Mouse (Mus musculus) kidney, adult 2 months (tissue): ENCODE results near the gene Pgpep1. TPM values are rescaled to one million over a fixed set of nuclear protein-coding genes. Genes with fewer than 3 reads are reported as not detected.
A peak's percentile ranks its signal among the peaks of the same experiment; 100 is the strongest.

Experiments used
- DNase-seq: peaks from one replicate; pipeline ENCODE4 v3.0.0; 2021
- H3K27ac ChIP-seq: fragments of 200-500 bp; 2 replicates; pipeline ENCODE4 v1.5.1; 2012; ENCODE audit warnings: low read depth, low read length, control low read depth, inconsistent platforms; ENCODE audit not compliant: insufficient read depth
- H3K27me3 ChIP-seq: fragments of 200-500 bp; replicated peaks from 2 replicates; pipeline ENCODE4 v1.6.1; 2012; ENCODE audit warnings: mild to moderate bottlenecking, moderate library complexity, low read length, inconsistent platforms; ENCODE audit not compliant: control insufficient read depth, insufficient read depth
- H3K36me3 ChIP-seq: fragments of 200-500 bp; 2 replicates; pipeline ENCODE4 v1.6.1; 2012; ENCODE audit warnings: mild to moderate bottlenecking, moderate library complexity, low read length, inconsistent platforms; ENCODE audit not compliant: control insufficient read depth, insufficient read depth
- H3K4me1 ChIP-seq: fragments of 200-500 bp; 2 replicates; pipeline ENCODE4 v1.6.1; 2011; ENCODE audit warnings: low read length; ENCODE audit not compliant: control insufficient read depth, insufficient read depth
- H3K4me3 ChIP-seq: fragments of 200-500 bp; 2 replicates; pipeline ENCODE4 v1.5.1; 2011; ENCODE audit warnings: mild to moderate bottlenecking, low read depth, low read length, control low read depth; ENCODE audit not compliant: insufficient read depth
- CTCF ChIP-seq: fragments of 200-500 bp; conservative IDR thresholded peaks from 2 replicates; pipeline ENCODE4 v1.5.1; 2011; ENCODE audit warnings: low read depth, mild to moderate bottlenecking, control low read depth, low read length, moderate library complexity, mixed read lengths; ENCODE audit not compliant: insufficient read depth, insufficient read length
- POLR2A ChIP-seq: fragments of 200-500 bp; IDR thresholded peaks from one replicate; pipeline ENCODE4 v1.6.1; 2011; ENCODE audit warnings: low read depth, low read length, control low read depth
- WGBS: fragments of 180-500 bp; shearing (Covaris S2); methylation state at CpG from one replicate; pipeline ENCODE4 v1.1.7; 2018; 5-methylcytosine and 5-hydroxymethylcytosine counted together
- polyA plus RNA-seq: library from polyadenylated mRNA; depleted of rRNA; stranded (reverse); fragments of >200 nt; gene quantifications from 2 replicates; pipeline ENCODE4 v1.2.3, GENCODE M21; 2012

Pgpep1 gene
- polyA plus RNA-seq, 1 experiment, result 296 TPM

- TF ChIP-seq POLR2A (peak; percentile 5), CTCF (no peak)
- H3K36me3 ChIP-seq, result no peaks in the 10 kb centered on the region; the same call in 1 of the 2 replicates
- H3K4me3 ChIP-seq, result no peak overlapping the region
- no peaks in the 10 kb centered on the region for H3K27me3 ChIP-seq
- peaks cover 45% of the 10 kb centered on the region for H3K4me1 ChIP-seq
- peak overlapping the region; percentile 10; the same call in 1 of the 2 replicates for H3K27ac ChIP-seq
- DNase-seq, result peak; percentile 87
- 16% methylated on average over 17 of the region's 17 CpGs for WGBS
These were observed 14.5 kb downstream of the Pgpep1 start for GRCm38 (mm10) chr8:70645501-70646224.

GRCm38 (mm10) chr8:70644065-70644464, 16.1 kb downstream of the Pgpep1 start:
- WGBS, result 93% methylated on average over 2 of the region's 2 CpGs

GRCm38 (mm10) chr8:70643019-70643418, 17.2 kb downstream of the Pgpep1 start:
- no peak overlapping the region for H3K4me3 ChIP-seq
- WGBS, result 87% methylated on average over 3 of the region's 3 CpGs
- H3K27ac ChIP-seq, result no peak overlapping the region
- H3K27me3 ChIP-seq, result no peaks in the 10 kb centered on the region
- no peaks in the 10 kb centered on the region for H3K36me3 ChIP-seq
- H3K4me1 ChIP-seq, result peaks cover 29% of the 10 kb centered on the region
- no peak for DNase-seq
- TF ChIP-seq POLR2A (no peak), CTCF (no peak)

More at GRCm38 (mm10) chr8:70644065-70644464, 16.1 kb downstream of the Pgpep1 start:
- TF ChIP-seq POLR2A (no peak), CTCF (peak; percentile 46)
- Histone ChIP-seq H3K4me3 (no peak overlapping the region), H3K27ac (no peak overlapping the region), H3K36me3 (no peaks in the 10 kb centered on the region), H3K27me3 (no peaks in the 10 kb centered on the region), H3K4me1 (peaks cover 37% of the 10 kb centered on the region)
- DNase-seq, result peak; percentile 54

- TF ChIP-seq CTCF (no peak), POLR2A (no peak)
These were observed 21.4 kb downstream of the Pgpep1 start for GRCm38 (mm10) chr8:70638752-70639151.

GRCm38 (mm10) chr8:70636838-70637237, 23.4 kb downstream of the Pgpep1 start:
- WGBS, result 49% methylated on average over 8 of the region's 8 CpGs
- peak; percentile 76 for DNase-seq
- peak overlapping the region; percentile 1; the same call in 1 of the 2 replicates for H3K27ac ChIP-seq
- peaks cover 53% of the 10 kb centered on the region for H3K4me1 ChIP-seq
- no peak overlapping the region for H3K4me3 ChIP-seq
- TF ChIP-seq POLR2A (no peak), CTCF (no peak)
- no peaks in the 10 kb centered on the region for H3K27me3 ChIP-seq
- no peaks in the 10 kb centered on the region for H3K36me3 ChIP-seq

More at GRCm38 (mm10) chr8:70638752-70639151, 21.4 kb downstream of the Pgpep1 start:
- Histone ChIP-seq H3K27me3 (no peaks in the 10 kb centered on the region), H3K27ac (0 out of 2 replicates have a peak overlapping the region, but pooled peaks have one; percentile 12), H3K4me3 (no peak overlapping the region), H3K36me3 (no peaks in the 10 kb centered on the region), H3K4me1 (peaks cover 42% of the 10 kb centered on the region)
- WGBS, result 61% methylated on average over 9 of the region's 9 CpGs
- DNase-seq, result no peak

GRCm38 (mm10) chr8:70635527-70635926, 24.7 kb downstream of the Pgpep1 start:
- TF ChIP-seq CTCF, result no peak
- no peak for TF ChIP-seq POLR2A
- 36% methylated on average over 6 of the region's 6 CpGs for WGBS

GRCm38 (mm10) chr8:70634066-70634465, 26.1 kb downstream of the Pgpep1 start:
- H3K27me3 ChIP-seq, result no peaks in the 10 kb centered on the region
- H3K36me3 ChIP-seq, result no peaks in the 10 kb centered on the region
- peak; percentile 92 for DNase-seq
- 11% methylated on average over 6 of the region's 6 CpGs for WGBS
- TF ChIP-seq CTCF (no peak), POLR2A (no peak)
- peak overlapping the region; percentile 78 for H3K27ac ChIP-seq
- H3K4me1 ChIP-seq, result peaks cover 59% of the 10 kb centered on the region
- H3K4me3 ChIP-seq, result no peak overlapping the region

More at GRCm38 (mm10) chr8:70635527-70635926, 24.7 kb downstream of the Pgpep1 start:
- no peaks in the 10 kb centered on the region for H3K36me3 ChIP-seq
- DNase-seq, result peak; percentile 86
- H3K4me3 ChIP-seq, result no peak overlapping the region
- H3K27ac ChIP-seq, result peak overlapping the region; percentile 78
- no peaks in the 10 kb centered on the region for H3K27me3 ChIP-seq
- H3K4me1 ChIP-seq, result peaks cover 55% of the 10 kb centered on the region
